Mouse (Mus musculus) heart, adult 2 months (tissue): ENCODE measurements at regions not wholly inside any gene's neighbourhood (a gene's known extent, or its start where the extent isn't known, plus 50 kb on each side); places are given as distances from the start of the nearest gene placed in this dataset.

Source experiments
- CTCF ChIP-seq: fragments of 200-600 bp; IDR thresholded peaks from 2 replicates; pipeline ENCODE4 v1.8.1; 2022; ENCODE audit warnings: antibody characterized with exemption, mild to moderate bottlenecking, moderate library complexity
- POLR2A ChIP-seq: fragments of 200-500 bp; IDR thresholded peaks from 2 replicates; pipeline ENCODE4 v1.6.1; 2011; ENCODE audit warnings: mild to moderate bottlenecking, low read depth, low read length, control low read depth; ENCODE audit not compliant: insufficient read depth

DNA sequence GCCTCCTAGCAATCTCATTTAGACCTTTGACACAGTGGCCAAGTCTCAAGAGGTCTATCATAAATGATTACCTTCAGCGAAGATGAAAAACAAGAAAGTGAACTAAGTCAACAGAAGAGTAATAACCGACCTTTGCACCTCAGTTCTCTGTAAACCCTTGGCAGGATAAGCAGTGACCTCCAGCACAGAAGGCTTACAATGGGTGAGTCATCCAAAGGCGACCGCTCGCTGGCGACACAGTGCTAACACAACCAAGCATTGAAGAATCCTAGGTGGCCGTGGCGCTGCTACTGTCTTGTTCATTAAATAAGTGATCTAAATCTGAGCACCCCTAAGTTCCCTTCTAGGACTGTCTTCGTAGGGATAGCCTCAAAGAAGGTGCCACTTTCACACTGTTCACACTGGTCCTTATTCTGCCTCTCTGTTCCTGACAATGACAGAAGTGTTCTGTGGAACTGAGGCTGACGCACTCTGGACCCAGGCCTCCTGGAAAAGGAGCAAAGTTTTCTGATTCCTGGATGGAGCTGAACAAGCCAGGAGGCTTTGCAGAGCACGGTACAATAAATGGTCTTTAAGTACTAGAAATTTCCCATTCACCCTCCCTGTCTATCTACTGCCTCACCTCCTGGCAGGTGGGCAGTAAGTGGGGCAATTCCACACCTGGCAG lies 108.6 kb downstream of the Zfp706 start:
- TF ChIP-seq CTCF (no peak), POLR2A (no peak)
